Mouse (Mus musculus): Measurements from ENCODE around the gene Rgsl1. TPM values are rescaled to one million over a fixed set of nuclear protein-coding genes. Genes with fewer than 3 reads are reported as not detected.

The Rgsl1 gene
- polyA plus RNA-seq, 1 experiment from 2014 or later, result 0.11 TPM

- Histone ChIP-seq H3K36me3 (no peaks in the 10 kb centered on the region), H3K4me3 (no peak overlapping the region), H3K27me3 (replicated peaks) (0 out of 2 replicates have a peak, but pooled peaks cover 3% of the 10 kb centered on the region), H3K9ac (no peak overlapping the region), H3K4me2 (replicated peaks) (no peak overlapping the region), H3K27ac (no peak overlapping the region), H3K9me3 (no peaks in the 10 kb centered on the region), H3K4me1 (peaks cover 49% of the 10 kb centered on the region)
- ATAC-seq (ENCODE audit: low FRiP score, low read depth), result no peak
- WGBS, result 86% methylated on average over 4 of the region's 4 CpGs
These were observed 109.1 kb downstream of the Rgsl1 start for GRCm38 (mm10) chr1:153734866-153735265.

- Histone ChIP-seq H3K4me2 (replicated peaks) (no peak overlapping the region), H3K4me1 (peaks cover 44% of the 10 kb centered on the region), H3K9me3 (no peaks in the 10 kb centered on the region), H3K36me3 (no peaks in the 10 kb centered on the region), H3K4me3 (no peak overlapping the region), H3K27ac (no peak overlapping the region), H3K9ac (no peak overlapping the region; the same call in 1 of the 2 replicates), H3K27me3 (replicated peaks) (no peaks in the 10 kb centered on the region)
- ATAC-seq (ENCODE audit: low FRiP score, low read depth), result peak; percentile 67
- 24% methylated on average over 9 of the region's 9 CpGs for WGBS
These were observed 110.8 kb downstream of the Rgsl1 start for GRCm38 (mm10) chr1:153733181-153733580.

GRCm38 (mm10) chr1:153730671-153731070 lies 113.3 kb downstream of the Rgsl1 start:
- Histone ChIP-seq H3K4me2 (replicated peaks) (no peak overlapping the region), H3K27ac (no peak overlapping the region), H3K9me3 (no peaks in the 10 kb centered on the region), H3K4me3 (no peak overlapping the region), H3K4me1 (peaks cover 29% of the 10 kb centered on the region), H3K36me3 (no peaks in the 10 kb centered on the region), H3K9ac (no peak overlapping the region), H3K27me3 (replicated peaks) (no peaks in the 10 kb centered on the region)
- WGBS, result 59% methylated on average over 3 of the region's 3 CpGs
- ATAC-seq (ENCODE audit: low FRiP score, low read depth), result no peak

- no peak overlapping the region for H3K4me2 ChIP-seq (replicated peaks)
- H3K27me3 ChIP-seq (replicated peaks), result no peaks in the 10 kb centered on the region
- no peaks in the 10 kb centered on the region for H3K9me3 ChIP-seq
- H3K4me3 ChIP-seq, result no peak overlapping the region
- no peak overlapping the region for H3K27ac ChIP-seq
- peaks cover 29% of the 10 kb centered on the region for H3K4me1 ChIP-seq
- H3K36me3 ChIP-seq, result no peaks in the 10 kb centered on the region
- no peak for ATAC-seq (ENCODE audit: low FRiP score, low read depth)
- WGBS, result 82% methylated on average over 2 of the region's 2 CpGs
- H3K9ac ChIP-seq, result no peak overlapping the region
These were observed 114.1 kb downstream of the Rgsl1 start for GRCm38 (mm10) chr1:153729806-153730205.

Other genes starting within 250 kb of the Rgsl1 start
- 16.9 and 17.0 TPM in 2 replicates for gene Rgs8, start 191.1 kb downstream of the Rgsl1 start, polyA plus RNA-seq (2016; fragmentation: Nextera tagmentation; extraction: Ambion mirVana)
- gene Rgs16, start 103.8 kb downstream of the Rgsl1 start, polyA plus RNA-seq (2016; fragmentation: Nextera tagmentation; extraction: Ambion mirVana), result 42.6 TPM in 2 replicates
- 35.6 and 37.8 TPM in 2 replicates for gene Rnasel, start 94.7 kb downstream of the Rgsl1 start, polyA plus RNA-seq (2016; fragmentation: Nextera tagmentation; extraction: Ambion mirVana)
- gene Teddm1b, start 30.2 kb upstream of the Rgsl1 start, polyA plus RNA-seq (2016; fragmentation: Nextera tagmentation; extraction: Ambion mirVana), result 0.17 and 0.33 TPM in 2 replicates
- not detected in 2 replicates for gene Teddm1a, start 47.6 kb upstream of the Rgsl1 start, polyA plus RNA-seq (2016; fragmentation: Nextera tagmentation; extraction: Ambion mirVana)
- 124 and 133 TPM in 2 replicates for gene Glul, start 55.8 kb upstream of the Rgsl1 start, polyA plus RNA-seq (2016; fragmentation: Nextera tagmentation; extraction: Ambion mirVana)
- gene Teddm2, start 56.1 kb upstream of the Rgsl1 start, polyA plus RNA-seq (2016; fragmentation: Nextera tagmentation; extraction: Ambion mirVana), result 0.54 and 0.66 TPM in 2 replicates